Mouse (Mus musculus) monocyte, adult 2 months (primary cell): Measurements from ENCODE around the gene Fam174b.

Source experiments
- DNase-seq, 2 experiments: peaks; one replicate each; pipeline ENCODE4 v3.0.0; 2022; ENCODE audit warnings: low spot score in 2 of 2, low read depth in 1 of 2

Gene Fam174b

GRCm38 (mm10) chr7:73813887-73814286 is 73.8 kb downstream of the Fam174b start:
- DNase-seq, result no peak

GRCm38 (mm10) chr7:73814454-73814853 is 74.4 kb downstream of the Fam174b start:
- DNase-seq, result no peak

- no peak for DNase-seq
Measured at GRCm38 (mm10) chr7:73816255-73816996, 76.3 kb downstream of the Fam174b start.

GRCm38 (mm10) chr7:73819366-73819765 is 79.3 kb downstream of the Fam174b start:
- no peak for DNase-seq
